Mouse (Mus musculus) intestine, embryonic 16.5 days (tissue): Measurements from ENCODE around the gene Rad17. TPM values are rescaled to one million over a fixed set of nuclear protein-coding genes. Genes with fewer than 3 reads are reported as not detected.

ENCODE experiments used
- ATAC-seq: fragments of 200-750 bp; cut with Nextera tagmentation; 2 replicates; pipeline ENCODE4 v1.8.0; 2017; ENCODE audit warnings: moderate TSS enrichment, moderate library complexity
- H3K27ac ChIP-seq: fragments of 300-500 bp; sonication (generic); 2 replicates; pipeline ENCODE4 v1.5.1; 2014; ENCODE audit warnings: mild to moderate bottlenecking, low read length
- H3K27me3 ChIP-seq: fragments of 300-500 bp; sonication (generic); replicated peaks from 2 replicates; pipeline ENCODE4 v1.6.1; 2014; ENCODE audit warnings: low read length, control low read depth, mixed read lengths; ENCODE audit not compliant: control insufficient read depth, insufficient read depth
- H3K36me3 ChIP-seq: fragments of 300-500 bp; sonication (generic); 2 replicates; pipeline ENCODE4 v1.6.1; 2014; ENCODE audit warnings: low read length, control low read depth; ENCODE audit not compliant: control insufficient read depth, insufficient read depth
- H3K4me1 ChIP-seq: fragments of 300-500 bp; sonication (generic); 2 replicates; pipeline ENCODE4 v1.6.1; 2014; ENCODE audit warnings: low read length, control low read depth, mixed read lengths; ENCODE audit not compliant: control insufficient read depth, insufficient read depth
- H3K4me2 ChIP-seq: fragments of 300-500 bp; sonication (generic); 2 replicates; pipeline ENCODE4 v1.6.1; 2014; ENCODE audit warnings: low read depth, low read length, control low read depth
- H3K4me3 ChIP-seq: fragments of 300-500 bp; sonication (generic); 2 replicates; pipeline ENCODE4 v1.5.1; 2014; ENCODE audit warnings: mild to moderate bottlenecking, low read length
- H3K9ac ChIP-seq: fragments of 300-500 bp; sonication (generic); 2 replicates; pipeline ENCODE4 v1.6.1; 2014; ENCODE audit warnings: low read depth, low read length
- H3K9me3 ChIP-seq: fragments of 300-500 bp; sonication (generic); 2 replicates; pipeline ENCODE4 v1.6.1; 2016; ENCODE audit warnings: low read length, control low read depth; ENCODE audit not compliant: control insufficient read depth
- WGBS: fragments of 180-500 bp; shearing (Covaris S2); extraction: QIAGEN DNeasy Blood & Tissue Kit; methylation state at CpG from one replicate; pipeline ENCODE4 v1.1.7; 2014; 5-methylcytosine and 5-hydroxymethylcytosine counted together
- polyA plus RNA-seq: library from polyadenylated mRNA; unstranded; fragments of >200 nt; fragmentation: Nextera tagmentation; extraction: Ambion mirVana; gene quantifications from 2 replicates; pipeline ENCODE4 v1.2.1, GENCODE M21; 2015

The Rad17 gene
- polyA plus RNA-seq, 1 experiment from 2014 or later = 15.8 TPM

GRCm38 (mm10) chr13:100669291-100670022 lies 18.6 kb upstream of the Rad17 start, which contains the start of gene Ccdc125:
Ccdc125 (plus strand) TSS chr13:100669717.
- Histone ChIP-seq H3K4me2 (peak within 1 kb of the TSS; percentile 66), H3K36me3 (no peaks in the 10 kb centered on the region), H3K27ac (peak within 1 kb of the TSS; percentile 78), H3K9me3 (0 out of 2 replicates have a peak, but pooled peaks cover 6% of the 10 kb centered on the region), H3K27me3 (no peaks in the 10 kb centered on the region), H3K4me3 (peak within 1 kb of the TSS; percentile 69), H3K4me1 (no peaks in the 10 kb centered on the region), H3K9ac (peak within 1 kb of the TSS; percentile 85)
- ATAC-seq = peak; percentile 88
- WGBS = under 1% methylated on average over 44 of the region's 44 CpGs

DNA sequence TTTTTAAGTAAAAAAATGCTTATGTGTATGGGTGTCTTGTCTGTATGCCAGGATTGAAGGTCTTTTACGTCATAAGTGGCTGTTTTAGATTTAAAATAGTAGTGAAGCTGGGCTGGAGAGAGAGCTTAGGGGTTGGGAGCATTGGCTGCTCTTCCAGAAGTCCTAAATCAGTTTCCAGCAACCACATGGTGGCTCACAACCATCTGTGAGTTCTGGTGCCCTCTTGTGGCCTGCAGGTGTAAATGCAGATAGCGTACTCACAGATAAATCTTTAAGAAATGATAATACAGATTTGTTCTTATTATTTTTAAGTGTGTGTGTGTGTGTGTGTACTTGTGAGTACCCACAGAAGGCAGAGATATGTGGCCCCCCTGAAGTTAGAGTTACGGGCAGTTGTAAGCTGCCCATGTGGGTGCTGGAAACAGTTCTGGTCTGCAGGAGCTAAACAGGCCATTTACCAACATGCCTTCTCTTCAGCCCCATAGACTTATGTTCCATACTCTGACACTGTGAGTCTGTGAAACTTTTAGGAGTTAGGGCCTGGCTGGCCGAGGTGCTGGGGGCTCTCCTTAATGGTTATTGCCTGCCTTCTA lies 9.1 kb upstream of the Rad17 start:
- no peak overlapping the region for H3K4me3 ChIP-seq
- no peak overlapping the region for H3K9ac ChIP-seq
- no peaks in the 10 kb centered on the region for H3K9me3 ChIP-seq
- ATAC-seq = peak; percentile 52; the same call in 1 of the 2 replicates
- H3K36me3 ChIP-seq = no peaks in the 10 kb centered on the region
- H3K27me3 ChIP-seq = no peaks in the 10 kb centered on the region
- no peak overlapping the region for H3K27ac ChIP-seq
- no peaks in the 10 kb centered on the region for H3K4me1 ChIP-seq
- 45% methylated on average over 4 of the region's 4 CpGs for WGBS
- no peak overlapping the region for H3K4me2 ChIP-seq

GRCm38 (mm10) chr13:100658091-100658490 lies 7.2 kb upstream of the Rad17 start:
- H3K27me3 ChIP-seq = no peaks in the 10 kb centered on the region
- H3K4me3 ChIP-seq = no peak overlapping the region
- no peaks in the 10 kb centered on the region for H3K4me1 ChIP-seq
- ATAC-seq = no peak
- no peaks in the 10 kb centered on the region for H3K36me3 ChIP-seq
- WGBS = 88% methylated on average over 5 of the region's 5 CpGs
- H3K4me2 ChIP-seq = no peak overlapping the region
- no peak overlapping the region for H3K9ac ChIP-seq
- H3K27ac ChIP-seq = no peak overlapping the region
- H3K9me3 ChIP-seq = no peaks in the 10 kb centered on the region

- peak; percentile 70 for ATAC-seq
Measured at GRCm38 (mm10) chr13:100651439-100652186, 762 bp upstream of the Rad17 start, which contains the start of gene Taf9. Taf9 (plus strand) TSS chr13:100651579.

DNA sequence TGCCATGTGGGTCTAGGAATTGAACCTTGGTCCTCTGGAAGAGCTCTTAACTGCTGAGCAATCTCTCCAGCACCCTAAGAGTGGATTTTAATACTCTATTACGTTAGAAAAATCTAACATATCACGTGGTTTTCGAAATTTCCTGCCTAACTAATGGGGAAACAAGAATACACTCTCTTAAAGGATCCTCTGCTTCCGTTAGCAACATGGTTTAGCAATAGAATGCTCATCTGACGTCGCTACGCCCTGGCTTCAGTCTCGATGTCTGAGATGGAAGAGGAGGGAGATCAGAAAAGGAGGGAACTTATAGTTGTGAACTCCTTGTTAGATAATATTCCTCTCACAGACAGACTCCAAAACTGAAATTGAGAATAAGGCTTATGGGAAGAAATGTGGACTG lies 2.6 kb downstream of the Rad17 start:
- no peak overlapping the region for H3K9ac ChIP-seq
- no peaks in the 10 kb centered on the region; the same call in 1 of the 2 replicates for H3K36me3 ChIP-seq
- H3K4me1 ChIP-seq = peaks cover 4% of the 10 kb centered on the region; the same call in 1 of the 2 replicates
- no peaks in the 10 kb centered on the region for H3K27me3 ChIP-seq
- H3K4me2 ChIP-seq = no peak overlapping the region
- no peak overlapping the region for H3K4me3 ChIP-seq
- ATAC-seq = no peak
- WGBS = 93% methylated on average over 8 of the region's 8 CpGs
- no peak overlapping the region for H3K27ac ChIP-seq
- no peaks in the 10 kb centered on the region for H3K9me3 ChIP-seq

More at GRCm38 (mm10) chr13:100651439-100652186, 762 bp upstream of the Rad17 start, which contains the start of gene Taf9:
- Histone ChIP-seq H3K36me3 (no peaks in the 10 kb centered on the region), H3K4me2 (peak within 1 kb of the TSS; percentile 62), H3K4me3 (peak within 1 kb of the TSS; percentile 96), H3K9ac (peak within 1 kb of the TSS; percentile 89), H3K27me3 (no peaks in the 10 kb centered on the region), H3K9me3 (no peaks in the 10 kb centered on the region), H3K27ac (peak within 1 kb of the TSS; percentile 96), H3K4me1 (peaks cover 4% of the 10 kb centered on the region; the same call in 1 of the 2 replicates)
- WGBS = under 1% methylated on average over 50 of the region's 63 CpGs

- Histone ChIP-seq H3K4me3 (no peak overlapping the region), H3K4me1 (no peaks in the 10 kb centered on the region), H3K9ac (no peak overlapping the region), H3K36me3 (no peaks in the 10 kb centered on the region; the same call in 1 of the 2 replicates), H3K4me2 (no peak overlapping the region), H3K27me3 (no peaks in the 10 kb centered on the region), H3K27ac (no peak overlapping the region), H3K9me3 (no peaks in the 10 kb centered on the region)
- WGBS = 90% methylated on average over 4 of the region's 4 CpGs
- ATAC-seq = no peak
Measured at GRCm38 (mm10) chr13:100642471-100643209, 8.2 kb downstream of the Rad17 start.

GRCm38 (mm10) chr13:100634106-100634691 lies 16.7 kb downstream of the Rad17 start:
- no peak for ATAC-seq
- peaks cover 2% of the 10 kb centered on the region; the same call in 1 of the 2 replicates for H3K36me3 ChIP-seq
- H3K4me1 ChIP-seq = no peaks in the 10 kb centered on the region
- H3K27ac ChIP-seq = no peak overlapping the region
- no peaks in the 10 kb centered on the region for H3K9me3 ChIP-seq
- no peak overlapping the region for H3K9ac ChIP-seq
- no peak overlapping the region for H3K4me2 ChIP-seq
- 92% methylated on average over 3 of the region's 3 CpGs for WGBS
- H3K27me3 ChIP-seq = no peaks in the 10 kb centered on the region
- no peak overlapping the region for H3K4me3 ChIP-seq

- Histone ChIP-seq H3K9me3 (no peaks in the 10 kb centered on the region), H3K9ac (no peak overlapping the region), H3K4me2 (no peak overlapping the region), H3K27ac (no peak overlapping the region), H3K36me3 (peaks cover 3% of the 10 kb centered on the region; the same call in 1 of the 2 replicates), H3K4me1 (no peaks in the 10 kb centered on the region), H3K27me3 (no peaks in the 10 kb centered on the region), H3K4me3 (no peak overlapping the region)
- ATAC-seq = no peak
- WGBS = 73% methylated on average over 4 of the region's 4 CpGs
Measured at GRCm38 (mm10) chr13:100622241-100622640, 28.6 kb downstream of the Rad17 start.
